Mouse (Mus musculus): ENCODE data around the gene Colgalt2. TPM values are rescaled to one million over a fixed set of nuclear protein-coding genes. Genes with fewer than 3 reads are reported as not detected.

The Colgalt2 gene
- polyA plus RNA-seq, 1 experiment from 2014 or later: 0.21 TPM

GRCm38 (mm10) chr1:152531498-152531897 lies 131.9 kb downstream of the Colgalt2 start:
- Histone ChIP-seq H3K36me3 (replicated peaks; ENCODE audit: insufficient read depth, low read length) (peaks cover 37% of the 10 kb centered on the region), H3K4me1 (ENCODE audit: insufficient read depth) (peaks cover 11% of the 10 kb centered on the region), H3K4me2 (ENCODE audit: low read depth, low read length) (no peak overlapping the region), H3K27me3 (ENCODE audit: insufficient read depth, low read length) (no peaks in the 10 kb centered on the region), H3K4me3 (ENCODE audit: low read depth, low read length) (no peak overlapping the region), H3K9ac (replicated peaks) (no peak overlapping the region; the same call in 1 of the 2 replicates), H3K27ac (ENCODE audit: low read depth) (no peak overlapping the region), H3K9me3 (ENCODE audit: low read length) (no peaks in the 10 kb centered on the region)
- no peak for TF ChIP-seq EP300 (IDR thresholded peaks at IDR 0.05; ENCODE audit: low read depth)
- peak; percentile 46 for TF ChIP-seq CTCF (IDR thresholded peaks at IDR 0.05; ENCODE audit: low read depth)
- ATAC-seq (no peak), DNase-seq (no peak)
- 32% methylated on average over 15 of the region's 15 CpGs for WGBS (ENCODE audit: insufficient replicate concordance)

- WGBS (ENCODE audit: insufficient replicate concordance): 64% methylated on average over 7 of the region's 7 CpGs
- Histone ChIP-seq H3K36me3 (replicated peaks; ENCODE audit: insufficient read depth, low read length) (peaks cover 43% of the 10 kb centered on the region), H3K9me3 (ENCODE audit: low read length) (no peaks in the 10 kb centered on the region), H3K4me2 (ENCODE audit: low read depth, low read length) (no peak overlapping the region), H3K9ac (replicated peaks) (no peak overlapping the region), H3K4me3 (ENCODE audit: low read depth, low read length) (no peak overlapping the region), H3K4me1 (ENCODE audit: insufficient read depth) (peaks cover 5% of the 10 kb centered on the region), H3K27ac (ENCODE audit: low read depth) (no peak overlapping the region), H3K27me3 (ENCODE audit: insufficient read depth, low read length) (no peaks in the 10 kb centered on the region)
- ATAC-seq (no peak), DNase-seq (no peak)
- no peak for TF ChIP-seq CTCF (IDR thresholded peaks at IDR 0.05; ENCODE audit: low read depth)
- no peak for TF ChIP-seq EP300 (IDR thresholded peaks at IDR 0.05; ENCODE audit: low read depth)
Measured at GRCm38 (mm10) chr1:152534531-152534930, 134.9 kb downstream of the Colgalt2 start.

GRCm38 (mm10) chr1:152536416-152537018 lies 136.9 kb downstream of the Colgalt2 start:
- no peak for TF ChIP-seq CTCF (IDR thresholded peaks at IDR 0.05; ENCODE audit: low read depth)
- TF ChIP-seq EP300 (IDR thresholded peaks at IDR 0.05; ENCODE audit: low read depth): no peak
- H3K27ac ChIP-seq (ENCODE audit: low read depth): no peak overlapping the region
- H3K27me3 ChIP-seq (ENCODE audit: insufficient read depth, low read length): no peaks in the 10 kb centered on the region
- no peak overlapping the region for H3K4me2 ChIP-seq (ENCODE audit: low read depth, low read length)
- ATAC-seq (peak; percentile 42; the same call in 1 of the 2 replicates), DNase-seq (no peak)
- no peaks in the 10 kb centered on the region for H3K9me3 ChIP-seq (ENCODE audit: low read length)
- H3K9ac ChIP-seq (replicated peaks): no peak overlapping the region
- WGBS (ENCODE audit: insufficient replicate concordance): 65% methylated on average over 16 of the region's 16 CpGs
- peaks cover 38% of the 10 kb centered on the region for H3K36me3 ChIP-seq (replicated peaks; ENCODE audit: insufficient read depth, low read length)
- no peak overlapping the region for H3K4me3 ChIP-seq (ENCODE audit: low read depth, low read length)
- peaks cover 2% of the 10 kb centered on the region; the same call in 1 of the 2 replicates for H3K4me1 ChIP-seq (ENCODE audit: insufficient read depth)

- ATAC-seq: no peak
- WGBS (ENCODE audit: insufficient replicate concordance): 88% methylated on average over 13 of the region's 13 CpGs
- no peak for DNase-seq
- no peak for TF ChIP-seq CTCF (IDR thresholded peaks at IDR 0.05; ENCODE audit: low read depth)
- H3K27ac ChIP-seq (ENCODE audit: low read depth): no peak overlapping the region
- H3K4me3 ChIP-seq (ENCODE audit: low read depth, low read length): no peak overlapping the region
- H3K9me3 ChIP-seq (ENCODE audit: low read length): no peaks in the 10 kb centered on the region
- H3K4me1 ChIP-seq (ENCODE audit: insufficient read depth): peaks cover 2% of the 10 kb centered on the region; the same call in 1 of the 2 replicates
- no peaks in the 10 kb centered on the region for H3K27me3 ChIP-seq (ENCODE audit: insufficient read depth, low read length)
- H3K4me2 ChIP-seq (ENCODE audit: low read depth, low read length): no peak overlapping the region
- no peak overlapping the region for H3K9ac ChIP-seq (replicated peaks)
- H3K36me3 ChIP-seq (replicated peaks; ENCODE audit: insufficient read depth, low read length): peaks cover 41% of the 10 kb centered on the region
Measured at GRCm38 (mm10) chr1:152537186-152537585, 137.6 kb downstream of the Colgalt2 start.

- Histone ChIP-seq H3K4me3 (ENCODE audit: low read depth, low read length) (no peak overlapping the region), H3K27me3 (ENCODE audit: insufficient read depth, low read length) (no peaks in the 10 kb centered on the region), H3K9ac (replicated peaks) (no peak overlapping the region), H3K36me3 (replicated peaks; ENCODE audit: insufficient read depth, low read length) (peaks cover 41% of the 10 kb centered on the region), H3K9me3 (ENCODE audit: low read length) (no peaks in the 10 kb centered on the region), H3K4me2 (ENCODE audit: low read depth, low read length) (no peak overlapping the region), H3K4me1 (ENCODE audit: insufficient read depth) (peaks cover 4% of the 10 kb centered on the region; the same call in 1 of the 2 replicates), H3K27ac (ENCODE audit: low read depth) (peak overlapping the region; percentile 23; the same call in 1 of the 2 replicates)
- ATAC-seq (peak; percentile 75), DNase-seq (no peak)
- 70% methylated on average over 4 of the region's 4 CpGs for WGBS (ENCODE audit: insufficient replicate concordance)
- TF ChIP-seq CTCF (IDR thresholded peaks at IDR 0.05; ENCODE audit: low read depth) (no peak), EP300 (IDR thresholded peaks at IDR 0.05; ENCODE audit: low read depth) (no peak)
Measured at GRCm38 (mm10) chr1:152538817-152539216, 139.2 kb downstream of the Colgalt2 start.

GRCm38 (mm10) chr1:152540304-152540887 lies 140.8 kb downstream of the Colgalt2 start:
- Histone ChIP-seq H3K27ac (ENCODE audit: low read depth) (no peak overlapping the region), H3K4me1 (ENCODE audit: insufficient read depth) (peaks cover 4% of the 10 kb centered on the region; the same call in 1 of the 2 replicates), H3K9me3 (ENCODE audit: low read length) (no peaks in the 10 kb centered on the region), H3K4me2 (ENCODE audit: low read depth, low read length) (no peak overlapping the region), H3K36me3 (replicated peaks; ENCODE audit: insufficient read depth, low read length) (peaks cover 34% of the 10 kb centered on the region), H3K9ac (replicated peaks) (no peak overlapping the region), H3K27me3 (ENCODE audit: insufficient read depth, low read length) (no peaks in the 10 kb centered on the region), H3K4me3 (ENCODE audit: low read depth, low read length) (no peak overlapping the region)
- TF ChIP-seq CTCF (IDR thresholded peaks at IDR 0.05; ENCODE audit: low read depth) (no peak), EP300 (IDR thresholded peaks at IDR 0.05; ENCODE audit: low read depth) (no peak)
- DNase-seq (no peak), ATAC-seq (no peak)
- WGBS (ENCODE audit: insufficient replicate concordance): 70% methylated on average over 3 of the region's 3 CpGs
